Mouse (Mus musculus) CH12.LX (cell line): Measurements from ENCODE around the gene Fbrs.

ENCODE experiments used
- CTCF ChIP-seq, 2 experiments: IDR thresholded peaks in 1 of 2; conservative IDR thresholded peaks in 1 of 2; 2 replicates each; pipeline ENCODE4 v1.5.1; 2011 to 2012; ENCODE audit warnings: low read depth in 2 of 2, low read length in 2 of 2, improper control_type of control experiment in 1 of 2, inconsistent platforms in 1 of 2, mild to moderate bottlenecking in 1 of 2, moderate library complexity in 1 of 2
- MAFK ChIP-seq: IDR thresholded peaks from 2 replicates; pipeline ENCODE4 v1.6.1; 2011; ENCODE audit warnings: low read length, improper control_type of control experiment; ENCODE audit not compliant: insufficient replicate concordance
- NELFE ChIP-seq: IDR thresholded peaks from 2 replicates; pipeline ENCODE4 v1.6.1; 2011; ENCODE audit warnings: low read depth, low read length, improper control_type of control experiment
- TBP ChIP-seq: conservative IDR thresholded peaks from 2 replicates; pipeline ENCODE4 v1.6.1; 2011; ENCODE audit warnings: low read depth, low read length, improper control_type of control experiment
- TCF12 ChIP-seq: IDR thresholded peaks from 2 replicates; pipeline ENCODE4 v1.6.1; 2014; ENCODE audit warnings: low read depth, mild to moderate bottlenecking, inconsistent platforms, low read length, improper control_type of control experiment

DNA sequence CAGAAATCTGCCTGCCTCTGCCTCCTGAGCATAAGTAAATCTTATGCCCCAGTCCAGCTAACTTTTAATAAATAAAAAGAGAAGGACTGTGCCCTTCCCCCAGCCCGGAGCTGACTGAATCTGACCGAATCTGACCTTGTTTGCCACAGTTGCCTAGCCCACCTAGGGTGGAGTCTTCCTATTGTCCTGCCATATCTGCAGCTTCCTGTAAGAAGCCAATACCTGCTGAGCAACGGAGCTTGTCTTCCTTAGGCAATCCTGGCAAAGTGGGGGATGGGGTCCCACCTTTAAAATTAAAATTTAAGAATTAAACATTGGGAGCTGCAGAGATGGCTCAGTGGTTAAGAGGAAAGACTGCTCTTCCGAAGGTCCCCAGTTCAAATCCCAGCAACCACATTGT lies 12.4 kb upstream of the Fbrs start:
- no peak for TF ChIP-seq TCF12
- no peak for TF ChIP-seq TBP
- TF ChIP-seq CTCF (conservative IDR thresholded peaks at IDR 0.05 in 1 of 2, IDR thresholded peaks at IDR 0.05 in 1 of 2; ENCODE audit: low read depth in 2 of 2, low read length in 2 of 2): no peak
- TF ChIP-seq NELFE: no peak
- no peak for TF ChIP-seq MAFK
